Mouse (Mus musculus) frontal cortex, postnatal 14 days (tissue): ENCODE measurements around the gene Zkscan6.

Experiments used
- DNase-seq, 2 experiments: peaks; one replicate each; pipeline ENCODE4 v3.0.0; 2022; ENCODE audit warnings: low spot score in 2 of 2

Zkscan6 gene

DNA sequence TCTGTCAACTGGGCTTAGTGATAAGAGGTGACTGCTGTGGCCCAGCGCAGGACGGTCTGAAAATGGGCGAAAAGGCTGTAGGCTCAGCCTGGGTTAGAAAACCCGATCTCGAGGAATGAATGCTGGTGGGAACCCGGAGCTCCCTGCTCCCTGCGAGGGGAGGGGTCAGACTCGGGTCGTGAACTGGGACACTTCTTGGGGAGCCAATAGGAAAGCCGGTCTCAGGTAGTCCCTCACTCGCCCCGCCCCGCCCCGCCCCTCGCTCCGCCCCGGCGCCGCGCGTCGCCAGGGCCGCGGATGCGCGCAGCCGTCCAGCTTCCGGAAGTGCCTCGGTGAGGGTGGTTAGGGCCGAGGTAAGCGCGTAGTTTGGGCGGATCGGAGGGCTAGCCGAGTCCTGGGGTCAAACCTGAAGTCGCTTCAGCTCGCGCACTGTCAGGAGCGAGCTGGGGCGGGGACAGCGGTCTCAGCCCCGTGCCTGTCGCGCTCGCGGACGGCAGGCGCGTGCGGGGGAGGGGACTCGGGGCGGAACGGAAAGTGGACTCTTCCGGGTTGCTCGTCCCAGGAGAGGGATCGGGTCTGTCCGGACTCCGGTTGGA is at the start of gene Zkscan6:
Zkscan6 (plus strand) TSS at position 267 of the 596 bp plus-strand sequence.
- peak; percentile 76 to 77 for DNase-seq

DNA sequence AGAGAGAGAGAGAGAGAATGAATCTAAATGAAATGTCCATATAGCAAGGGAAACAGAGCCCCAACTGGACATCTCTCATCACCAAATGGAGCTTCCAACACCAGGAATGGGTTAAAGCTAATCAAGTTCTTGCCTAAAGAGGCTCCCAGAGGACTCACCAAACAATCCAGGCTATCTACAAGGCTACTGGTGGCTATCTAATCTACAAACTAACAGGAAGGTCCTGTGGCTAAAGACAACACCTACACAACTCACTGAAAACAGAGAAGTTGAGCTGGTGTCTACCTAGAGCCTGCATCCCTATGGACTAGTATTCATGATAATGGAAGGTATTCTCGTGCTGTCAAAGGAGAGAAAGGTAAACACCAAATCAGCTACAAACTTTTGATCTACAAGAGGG is 47.6 kb upstream of the Zkscan6 start:
- DNase-seq: no peak

DNA sequence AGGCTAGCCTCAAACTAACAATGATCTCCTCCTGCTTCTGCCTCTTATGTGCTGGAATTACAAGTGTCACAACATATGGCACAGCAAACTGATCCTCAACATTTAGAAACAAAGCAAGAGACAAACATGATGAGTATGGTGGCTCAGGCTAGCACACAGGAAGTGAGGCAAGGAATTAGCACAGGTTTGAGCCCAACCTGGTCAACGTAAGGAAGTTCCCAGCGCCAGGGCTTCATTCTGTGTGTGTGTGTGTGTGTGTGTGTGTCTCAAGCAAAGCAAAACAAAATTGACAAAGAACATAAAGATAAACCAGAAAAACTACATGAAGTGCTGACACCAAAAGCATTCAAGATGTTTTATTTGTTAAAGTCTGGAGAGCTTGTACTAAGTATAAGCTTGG is 46.1 kb upstream of the Zkscan6 start:
- no peak for DNase-seq

DNA sequence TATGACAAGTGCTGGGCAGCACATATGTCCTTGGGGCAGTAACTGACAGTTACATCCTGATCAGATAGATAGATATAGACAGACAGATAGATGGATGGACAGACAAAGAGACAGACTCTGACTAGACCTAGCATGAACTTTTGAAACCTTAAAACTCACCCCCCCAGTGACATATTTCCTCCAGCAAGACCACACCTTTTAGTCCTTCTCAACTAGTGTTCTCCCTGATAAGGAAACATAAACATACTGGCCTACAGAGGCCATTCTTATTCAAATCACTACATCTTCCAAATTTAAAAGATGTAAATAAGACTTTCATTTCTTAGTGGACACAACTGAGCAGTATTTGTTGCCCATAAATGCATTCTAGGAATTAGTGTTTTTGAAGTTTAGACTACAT is 38.5 kb upstream of the Zkscan6 start:
- DNase-seq: no peak

DNA sequence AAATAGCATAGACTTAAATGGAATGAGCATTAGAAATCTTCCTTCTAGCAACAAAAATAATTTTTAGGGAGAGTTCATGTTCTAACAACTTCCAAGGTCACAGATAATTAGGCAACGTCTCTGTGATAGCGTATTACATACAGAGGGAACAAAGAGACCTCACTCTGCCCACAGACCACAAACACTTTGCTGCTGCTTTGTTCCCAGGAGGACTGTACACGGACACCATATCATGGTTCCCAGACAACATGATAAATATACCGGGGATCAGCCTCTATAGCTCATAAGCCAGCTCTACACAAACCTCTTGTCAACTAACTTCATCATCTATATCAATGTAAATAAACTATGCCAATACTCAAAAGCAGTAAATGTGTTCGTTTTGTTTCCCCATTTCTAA is 37.0 kb upstream of the Zkscan6 start:
- DNase-seq: no peak

DNA sequence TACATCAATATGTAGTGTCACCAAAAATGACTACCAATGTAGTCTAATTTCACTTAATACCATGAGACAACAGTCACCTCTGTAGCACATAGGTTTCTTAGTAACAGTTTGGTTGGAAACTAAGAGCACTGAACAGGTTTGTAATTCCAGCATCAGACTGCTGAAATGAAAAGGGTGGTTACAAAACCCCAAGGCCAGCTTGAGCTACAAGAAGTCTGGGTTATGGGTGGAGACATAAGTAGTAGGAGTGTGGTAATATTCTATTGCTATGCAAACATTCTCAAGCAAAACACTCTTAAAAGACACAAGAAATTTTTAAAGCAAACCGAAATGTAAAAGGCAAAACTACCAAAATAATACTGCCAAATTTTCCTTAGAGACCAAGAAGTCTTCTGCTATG is 35.4 kb upstream of the Zkscan6 start:
- DNase-seq: no peak

DNA sequence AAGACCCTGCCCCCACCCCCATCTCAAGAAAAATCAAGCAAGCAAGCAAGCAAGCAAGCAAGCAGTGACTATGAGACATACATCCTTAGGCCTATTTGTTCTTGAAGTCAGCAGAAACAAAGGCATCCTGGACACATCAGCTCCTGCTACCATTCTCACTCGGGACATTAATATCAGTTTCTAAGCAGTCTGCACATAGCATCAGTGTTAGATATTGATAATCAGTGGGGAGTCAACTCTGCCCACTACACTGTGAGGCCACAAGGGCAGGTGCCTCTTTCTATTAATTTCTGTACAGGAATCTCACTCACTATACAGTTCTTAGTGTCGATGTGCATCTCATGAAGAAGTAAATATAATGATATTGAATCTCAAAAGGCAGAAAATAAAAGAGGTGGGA is 33.4 kb upstream of the Zkscan6 start:
- no peak for DNase-seq

DNA sequence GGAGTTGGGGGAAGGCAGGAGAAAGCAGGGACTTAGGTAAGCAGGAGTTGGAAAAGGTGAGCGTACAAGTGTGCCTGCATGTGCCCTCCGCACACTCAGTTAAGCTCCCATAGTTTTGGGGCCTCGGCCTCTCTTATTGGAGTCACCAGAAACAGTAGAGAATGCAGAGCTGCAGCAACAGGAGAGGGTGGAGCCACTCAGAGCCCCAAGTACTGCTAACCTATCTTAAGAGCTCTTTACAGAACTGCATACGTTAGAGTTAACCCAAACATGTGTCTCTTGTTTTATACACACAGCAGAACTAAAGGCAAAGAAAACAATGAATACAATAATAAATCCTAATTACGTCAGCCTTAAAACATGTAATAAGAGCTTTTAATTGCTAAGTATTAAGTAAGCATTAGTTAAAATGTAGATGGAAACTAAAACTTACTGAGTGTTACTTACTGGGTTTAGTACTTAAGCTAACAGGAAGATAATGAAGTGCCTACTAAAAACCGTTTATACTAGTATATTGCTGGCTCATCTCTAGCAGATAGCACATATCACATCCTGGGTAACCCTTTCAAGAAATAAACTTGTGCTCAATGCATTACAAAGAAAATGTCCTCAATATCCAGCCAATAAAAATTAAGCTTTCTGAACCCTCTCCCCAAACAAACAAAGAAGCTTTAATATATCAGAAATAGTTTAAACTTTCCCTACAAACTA is 32.9 kb upstream of the Zkscan6 start:
- no peak for DNase-seq

DNA sequence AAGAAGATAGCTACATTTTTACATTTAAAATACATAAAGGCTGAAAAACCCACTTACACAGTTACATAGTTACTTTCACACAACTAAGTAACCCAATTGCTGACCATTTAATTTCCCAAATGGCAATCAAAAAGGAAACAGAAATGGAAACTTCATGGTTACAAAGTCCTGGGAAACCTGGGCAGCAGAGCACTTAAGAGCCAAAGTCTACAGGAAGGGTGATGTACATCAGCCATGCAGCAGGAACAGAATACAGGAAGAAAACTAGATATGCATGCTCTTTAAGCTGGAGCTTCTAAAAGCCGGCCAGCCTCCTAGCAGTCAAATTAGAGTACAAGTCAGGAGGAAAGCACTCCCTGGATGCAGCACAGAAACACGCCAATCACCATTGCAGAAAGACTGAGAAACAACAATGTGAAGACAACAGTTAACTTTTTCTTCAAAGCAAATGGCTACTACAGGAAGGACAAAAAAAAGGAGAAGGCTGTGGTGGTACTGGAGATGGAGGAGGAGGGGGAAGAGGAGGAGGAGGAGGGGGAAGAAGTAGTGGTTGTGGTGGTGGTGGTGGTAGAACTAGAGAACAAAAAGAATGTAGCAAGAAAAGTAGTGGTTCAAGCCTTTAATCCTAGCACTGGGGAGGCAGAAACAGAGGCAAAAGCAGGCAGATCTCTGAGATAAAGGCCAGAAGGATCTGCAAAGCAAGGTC is 29.9 kb upstream of the Zkscan6 start:
- no peak for DNase-seq

DNA sequence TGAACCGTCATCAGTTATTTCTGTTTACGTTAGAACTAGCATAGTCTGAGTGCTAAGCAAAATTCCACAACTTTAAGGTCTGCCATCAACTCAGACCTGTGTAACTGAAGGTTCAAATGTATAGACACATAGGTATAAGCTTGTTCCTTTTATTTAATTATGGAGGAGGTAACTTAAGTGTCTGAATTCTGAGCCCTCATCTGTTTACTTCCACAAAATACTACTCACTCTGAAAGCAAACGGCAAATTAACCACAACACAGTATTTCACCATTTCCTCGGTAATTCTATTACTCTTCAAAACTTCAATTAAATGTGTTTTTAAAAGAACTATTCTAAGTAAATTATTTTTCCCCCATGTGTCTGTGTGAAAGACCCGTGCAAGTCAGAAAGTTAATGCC is 29.2 kb upstream of the Zkscan6 start:
- DNase-seq: no peak

DNA sequence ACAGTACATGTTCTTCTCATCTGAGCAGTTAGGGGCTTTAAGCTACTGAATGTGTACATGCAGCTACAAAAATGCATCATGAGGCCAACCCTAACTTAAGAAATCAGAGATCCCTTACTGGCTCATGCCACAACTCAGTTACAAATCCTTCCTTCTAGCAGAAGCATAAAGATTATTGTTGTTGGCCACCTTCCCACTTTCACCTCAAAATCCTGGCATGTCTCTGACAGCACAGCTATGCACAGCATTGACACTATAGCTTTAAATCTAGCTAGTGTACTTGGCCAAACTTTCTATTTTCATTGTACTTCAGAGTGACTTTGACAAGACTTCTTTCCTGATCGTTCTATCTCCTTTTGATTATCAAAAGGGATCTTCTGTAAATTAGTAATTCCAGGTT is 27.9 kb upstream of the Zkscan6 start:
- DNase-seq: no peak

DNA sequence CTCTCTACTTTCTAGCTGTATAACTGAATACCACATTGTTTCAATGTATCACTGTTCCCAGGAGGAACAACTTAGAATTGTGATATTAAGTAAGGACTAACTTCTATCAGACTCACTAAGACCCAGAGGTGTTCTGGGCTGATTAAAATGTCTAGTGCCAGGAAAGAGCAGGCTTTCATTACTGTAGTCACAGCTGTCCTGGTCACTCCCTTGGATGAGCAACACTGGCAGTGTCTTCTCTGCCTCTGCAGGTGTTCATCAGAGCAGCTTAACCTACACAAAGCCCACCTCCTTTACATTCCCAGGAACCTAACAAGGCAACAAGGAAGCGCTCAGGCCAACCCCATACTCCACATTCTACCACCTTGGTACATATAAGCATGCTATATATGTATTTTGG is 27.4 kb upstream of the Zkscan6 start:
- DNase-seq: no peak

DNA sequence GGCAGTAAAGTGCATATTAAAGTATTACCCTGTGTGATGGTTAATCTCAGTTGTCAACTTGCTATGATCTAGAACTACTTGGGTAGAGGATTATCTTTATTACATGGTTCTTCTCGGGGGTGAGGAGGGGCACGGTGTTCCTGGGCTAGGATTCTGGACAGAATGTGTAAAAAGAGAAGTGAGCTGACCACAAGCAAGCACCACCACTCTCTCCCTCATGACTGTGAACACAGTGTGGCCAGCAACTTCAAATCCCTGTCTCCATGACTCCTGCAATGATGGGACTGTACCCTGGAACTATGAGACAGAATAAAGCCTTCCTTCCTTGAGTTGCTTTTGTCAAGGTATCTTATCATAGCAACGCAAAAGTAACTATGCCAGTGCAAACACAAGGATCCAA is 25.4 kb upstream of the Zkscan6 start:
- DNase-seq: no peak

DNA sequence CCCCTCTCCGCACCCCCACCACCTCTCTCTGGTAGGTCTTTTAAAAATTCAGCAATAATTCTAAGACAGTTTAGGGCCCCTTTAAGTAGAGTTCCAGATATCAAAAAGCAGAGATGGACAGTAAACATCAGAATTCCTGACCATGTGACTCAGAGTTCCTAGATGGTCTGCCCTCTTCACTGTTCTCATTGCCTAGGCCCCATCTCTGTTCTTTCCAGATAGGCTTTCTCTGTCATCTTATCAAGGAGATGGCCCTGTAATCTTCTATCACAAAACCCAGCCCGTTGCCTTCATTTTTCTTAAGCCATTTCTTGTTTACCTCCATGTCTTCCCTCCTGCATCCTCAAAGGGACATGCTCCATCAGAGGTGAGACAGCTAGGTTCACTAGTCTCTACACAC is 20.8 kb upstream of the Zkscan6 start:
- no peak for DNase-seq

DNA sequence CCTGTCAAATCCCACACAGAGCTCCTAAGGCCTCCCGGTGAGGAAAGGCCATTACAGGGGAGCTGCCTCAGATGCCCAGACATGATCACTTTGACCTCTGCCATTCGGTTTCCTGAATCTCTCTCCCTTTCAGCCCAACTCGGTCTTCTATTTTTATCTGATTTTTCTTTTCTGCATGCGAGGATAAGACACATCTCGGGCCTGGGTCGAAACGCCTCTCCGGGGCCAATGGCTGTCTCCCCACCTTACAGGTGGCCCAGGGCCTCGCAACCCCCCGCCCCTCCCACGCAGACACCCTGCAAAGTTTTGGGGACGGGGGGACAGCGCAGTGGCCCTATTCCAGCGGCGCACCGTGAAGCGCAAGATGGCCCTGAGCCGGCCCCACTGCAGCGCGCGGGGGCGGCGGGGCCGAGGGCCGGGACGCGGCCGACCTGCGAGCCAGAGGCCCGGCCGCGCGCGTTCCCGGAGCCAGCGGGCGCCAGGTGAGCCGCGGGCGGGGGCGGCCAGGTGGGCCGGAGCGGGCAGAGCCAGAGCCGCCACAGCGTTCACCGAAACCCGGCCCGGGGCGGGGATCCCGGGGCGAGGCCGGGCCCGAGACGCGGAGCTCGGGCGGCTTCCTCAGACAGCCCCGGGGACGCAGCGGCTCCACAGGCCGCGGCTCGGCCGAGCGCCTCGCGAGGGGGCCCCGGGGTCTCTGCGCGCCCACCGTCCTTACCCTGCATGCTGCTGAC is 19.4 kb upstream of the Zkscan6 start:
- peak in 1 of 2 experiments; percentile 19 for DNase-seq

DNA sequence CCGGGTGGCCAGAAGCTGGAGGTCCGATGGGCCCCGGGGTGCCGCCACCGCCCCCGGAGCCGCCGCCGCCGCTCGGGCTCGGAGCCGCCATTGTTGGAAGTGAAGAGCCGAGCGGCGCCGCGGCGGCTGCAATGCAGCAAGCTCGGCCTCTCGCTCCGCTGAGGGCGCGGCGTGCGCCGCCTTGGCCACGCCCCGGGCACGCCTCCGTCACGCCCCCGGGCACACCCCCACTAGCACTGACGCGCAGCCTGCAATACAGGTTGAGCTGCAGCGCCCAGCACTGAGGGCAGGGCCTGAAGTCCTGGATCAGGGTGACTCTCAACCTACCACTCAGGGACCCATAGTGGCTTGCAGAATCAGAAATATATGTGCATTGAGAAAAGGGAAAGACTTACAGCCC is 18.8 kb upstream of the Zkscan6 start, which contains the start of gene Map2k4:
Map2k4 (minus strand) TSS at position 144 of the 400 bp plus-strand sequence.
- DNase-seq: peak; percentile 74 to 84

DNA sequence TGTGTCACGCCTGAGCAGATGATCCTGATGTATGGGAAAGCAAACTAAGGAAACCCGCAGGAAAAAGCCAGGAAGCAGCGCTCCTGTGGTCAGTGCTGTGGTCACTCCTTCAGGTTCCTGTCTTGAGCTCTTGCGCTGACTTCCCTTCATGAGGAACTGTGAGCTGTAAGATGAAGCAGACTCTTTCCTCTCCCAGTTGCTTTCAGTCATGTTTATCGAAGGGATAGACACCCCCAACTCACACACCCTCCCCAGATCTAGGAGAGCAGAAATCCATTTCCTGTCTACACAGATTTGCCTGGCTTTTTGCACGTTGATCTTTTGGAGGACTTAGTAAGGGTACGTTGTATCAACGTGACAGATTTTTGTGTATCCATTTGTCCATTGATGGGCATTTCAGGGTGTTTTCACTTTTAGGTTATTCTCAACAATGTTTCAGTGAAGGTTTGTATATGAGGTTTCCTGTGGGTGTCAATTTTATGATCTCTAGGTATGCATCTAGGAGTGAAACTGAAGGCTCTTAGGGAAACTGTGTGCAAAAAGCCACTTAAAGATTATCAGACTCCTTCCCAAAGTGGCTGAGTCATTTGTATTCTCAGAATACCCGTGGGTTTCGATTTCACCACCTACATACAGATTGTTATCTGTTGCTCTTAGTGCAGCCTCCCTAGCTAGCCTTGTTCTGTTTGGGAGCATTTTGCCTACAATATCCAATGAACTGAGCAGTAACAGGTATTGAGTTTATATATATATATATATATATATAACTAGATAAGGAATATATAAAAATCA is 12.4 kb upstream of the Zkscan6 start:
- DNase-seq: no peak

DNA sequence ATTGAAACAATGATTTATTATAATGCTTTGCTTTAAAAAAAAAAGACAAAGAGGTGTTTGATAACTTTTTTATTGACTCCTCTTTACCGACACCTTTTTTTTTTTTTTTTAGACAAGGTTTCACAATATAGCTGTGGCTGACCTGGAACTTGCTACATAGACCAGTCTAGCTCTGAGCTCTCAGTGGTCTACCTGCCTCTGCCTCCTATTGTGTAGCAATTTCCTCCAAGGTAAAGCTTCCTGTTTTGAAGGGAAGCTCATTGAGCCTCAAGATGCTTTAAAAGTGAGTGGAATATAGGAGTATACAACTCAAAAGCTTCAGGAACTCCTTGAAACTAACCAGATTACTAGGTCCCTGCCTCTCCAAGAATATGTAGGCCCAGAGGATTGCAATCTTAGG is 11.1 kb upstream of the Zkscan6 start:
- no peak for DNase-seq

DNA sequence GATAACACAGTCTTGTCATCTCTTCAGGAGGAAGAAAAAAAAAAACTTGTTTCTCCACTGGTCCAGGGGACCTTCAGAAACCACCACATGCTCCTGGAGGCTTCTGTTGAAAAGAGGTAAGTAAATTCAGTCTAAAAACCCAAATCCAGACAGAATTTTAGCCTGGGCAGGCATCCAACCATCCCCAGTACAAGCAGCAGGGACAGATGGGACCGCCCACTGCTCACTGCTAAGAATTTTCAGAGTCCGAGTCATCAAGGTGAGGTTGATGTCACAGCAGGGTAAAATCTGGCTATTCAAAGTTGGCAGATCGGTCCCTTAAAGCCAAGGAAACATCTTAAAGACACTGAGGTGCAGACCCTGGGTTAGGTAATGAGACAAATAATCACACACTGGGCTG is 5.1 kb upstream of the Zkscan6 start:
- peak; percentile 52 to 63 for DNase-seq

DNA sequence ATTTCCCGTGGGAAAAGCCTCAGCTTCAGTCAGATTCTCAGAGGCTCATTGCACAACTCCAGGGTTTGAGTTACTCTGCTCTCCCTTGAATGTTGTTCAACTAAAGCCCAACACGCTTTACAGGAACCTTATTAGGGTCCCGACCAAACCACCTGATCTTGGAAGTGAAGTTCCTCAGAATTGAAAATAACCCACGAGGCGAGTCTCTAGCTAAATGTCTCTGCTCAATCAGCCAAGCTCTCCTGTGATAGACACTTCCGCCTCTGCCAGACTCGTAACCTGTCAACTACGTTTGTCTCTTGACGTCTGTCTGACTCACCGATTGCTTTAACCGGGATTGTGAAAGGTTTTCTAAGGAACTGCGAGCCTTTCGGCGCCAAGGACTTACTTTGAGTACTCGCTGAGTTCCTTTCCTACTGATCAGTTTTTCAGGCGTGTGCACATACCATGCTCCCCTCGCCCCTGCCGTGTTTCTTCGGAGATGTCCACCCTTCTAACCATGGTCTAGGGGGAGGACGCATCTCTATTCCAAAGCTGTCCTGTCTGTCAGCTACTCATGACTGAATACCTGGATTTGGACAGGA is 562 bp upstream of the Zkscan6 start:
- peak in 1 of 2 experiments; percentile 12 for DNase-seq

DNA sequence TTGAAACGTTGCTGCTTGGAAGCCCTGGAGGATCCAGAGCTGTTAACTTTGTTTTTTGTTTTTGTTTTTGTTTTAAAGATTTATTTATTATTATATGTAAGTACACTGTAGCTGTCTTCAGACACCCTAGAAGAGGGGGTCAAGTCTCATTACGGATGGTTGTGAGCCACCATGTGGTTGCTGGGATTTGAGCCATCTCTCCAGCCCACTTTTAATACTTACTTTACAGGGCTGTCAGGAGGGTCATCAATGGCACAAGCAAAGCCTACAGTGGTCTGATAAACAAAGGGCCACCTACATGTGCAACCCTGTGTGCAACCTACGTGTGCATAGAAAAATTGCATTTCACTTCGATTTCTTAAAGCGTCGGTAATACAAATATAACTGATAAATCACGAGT is 626 bp downstream of the Zkscan6 start:
- no peak for DNase-seq
